Mouse (Mus musculus): ENCODE data around the gene Gpcpd1.

Gene Gpcpd1

GRCm38 (mm10) chr2:132584191-132584590, 3.3 kb downstream of the Gpcpd1 start:
- DNase-seq: no peak

- no peak for DNase-seq
Measured at GRCm38 (mm10) chr2:132583126-132583525, 4.4 kb downstream of the Gpcpd1 start.

GRCm38 (mm10) chr2:132582227-132582626, 5.3 kb downstream of the Gpcpd1 start:
- peak; percentile 82 for DNase-seq

- DNase-seq: no peak
Measured at GRCm38 (mm10) chr2:132579689-132580088, 7.8 kb downstream of the Gpcpd1 start.

- DNase-seq: no peak
Measured at GRCm38 (mm10) chr2:132578711-132579110, 8.8 kb downstream of the Gpcpd1 start.

- peak; percentile 97 for DNase-seq
Measured at GRCm38 (mm10) chr2:132578059-132578458, 9.5 kb downstream of the Gpcpd1 start.

GRCm38 (mm10) chr2:132577431-132577981, 10.0 kb downstream of the Gpcpd1 start:
- DNase-seq: peak; percentile 40

- DNase-seq: no peak
Measured at GRCm38 (mm10) chr2:132576522-132577135, 10.9 kb downstream of the Gpcpd1 start.

GRCm38 (mm10) chr2:132575759-132576439, 11.6 kb downstream of the Gpcpd1 start:
- no peak for DNase-seq

GRCm38 (mm10) chr2:132575256-132575655, 12.3 kb downstream of the Gpcpd1 start:
- DNase-seq: no peak

- DNase-seq: no peak
Measured at GRCm38 (mm10) chr2:132573280-132573679, 14.2 kb downstream of the Gpcpd1 start.

- no peak for DNase-seq
Measured at GRCm38 (mm10) chr2:132572651-132573050, 14.9 kb downstream of the Gpcpd1 start.

GRCm38 (mm10) chr2:132571301-132571700, 16.2 kb downstream of the Gpcpd1 start:
- DNase-seq: no peak

GRCm38 (mm10) chr2:132570869-132571268, 16.7 kb downstream of the Gpcpd1 start:
- DNase-seq: no peak

GRCm38 (mm10) chr2:132569686-132570085, 17.8 kb downstream of the Gpcpd1 start:
- DNase-seq: no peak

- DNase-seq: no peak
Measured at GRCm38 (mm10) chr2:132567414-132567813, 20.1 kb downstream of the Gpcpd1 start.

- no peak for DNase-seq
Measured at GRCm38 (mm10) chr2:132561860-132562259, 25.7 kb downstream of the Gpcpd1 start.

- no peak for DNase-seq
Measured at GRCm38 (mm10) chr2:132527864-132528263, 59.7 kb downstream of the Gpcpd1 start.

- DNase-seq: no peak
Measured at GRCm38 (mm10) chr2:132526894-132527532, 60.5 kb downstream of the Gpcpd1 start.

- DNase-seq: no peak
Measured at GRCm38 (mm10) chr2:132526110-132526509, 61.4 kb downstream of the Gpcpd1 start.

GRCm38 (mm10) chr2:132518021-132518901, 69.3 kb downstream of the Gpcpd1 start:
- DNase-seq: no peak

- no peak for DNase-seq
Measured at GRCm38 (mm10) chr2:132517194-132517836, 70.2 kb downstream of the Gpcpd1 start.
